Mouse (Mus musculus) kidney, adult 2 months (tissue): ENCODE results near the gene Morc2a.

ENCODE experiments used
- CTCF ChIP-seq: fragments of 200-500 bp; conservative IDR thresholded peaks from 2 replicates; pipeline ENCODE4 v1.5.1; 2011; ENCODE audit warnings: low read depth, mild to moderate bottlenecking, control low read depth, low read length, moderate library complexity, mixed read lengths; ENCODE audit not compliant: insufficient read depth, insufficient read length
- POLR2A ChIP-seq: fragments of 200-500 bp; IDR thresholded peaks from one replicate; pipeline ENCODE4 v1.6.1; 2011; ENCODE audit warnings: low read depth, low read length, control low read depth

- TF ChIP-seq CTCF (no peak), POLR2A (no peak)
Observed at GRCm38 (mm10) chr11:3723910-3724309, 74.9 kb downstream of the Morc2a start.
